Comparison of ENCODE assay signal across 11 mouse cellular contexts in genomic region chr11:118583989-118584388, GRCm38 (mm10).
"Had no signal": no experiment of that assay in that cellular context is flagged by ENCODE, and none has a peak within 500 bp of the region (broad histone marks: within the 10 kb centered on the region; RNA-seq: fewer than 3 reads in every experiment).

No protein-coding gene starts in this region.

- H3K9me3 ChIP-seq: liver, embryonic 13.5 days; midbrain, embryonic 12.5 days had no signal

- H3K36me3 ChIP-seq: liver, embryonic 13.5 days; midbrain, embryonic 12.5 days had no signal

- H3K4me1 ChIP-seq: liver, embryonic 13.5 days; midbrain, embryonic 12.5 days had no signal

- H3K4me2 ChIP-seq: liver, embryonic 13.5 days; midbrain, embryonic 12.5 days had no signal

- H3K4me3 ChIP-seq: liver, embryonic 13.5 days; midbrain, embryonic 12.5 days had no signal

- H3K9ac ChIP-seq: liver, embryonic 13.5 days; midbrain, embryonic 12.5 days had no signal

- H3K27me3 ChIP-seq: liver, embryonic 13.5 days; midbrain, embryonic 12.5 days had no signal

- DNase-seq: kidney, adult 9 months; kidney, postnatal 14 days; kidney, postnatal 4 days; liver, embryonic 13.5 days; lung, adult 2 months; thymus, adult 2 months; thymus, postnatal 14 days had no signal

- ATAC-seq: midbrain, embryonic 16.5 days had no signal

- H3K27ac ChIP-seq: liver, embryonic 13.5 days; macrophage; midbrain, embryonic 12.5 days; stomach, postnatal 0 days had no signal
